Mouse (Mus musculus): ENCODE data around the gene Gm38100. TPM values are rescaled to one million over a fixed set of nuclear protein-coding genes. Genes with fewer than 3 reads are reported as not detected.

Gene Gm38100
- total RNA-seq, 2 experiments from 2014 or later, result not detected

- Histone ChIP-seq H3K4me3 (no peak overlapping the region), H3K27ac (no peak overlapping the region)
- DNase-seq, result peak; percentile 75
- TF ChIP-seq CTCF (IDR thresholded peaks at IDR 0.05), result peak; percentile 93
- intact Hi-C loops (cut with DNase I), result loop anchor here (2.0 to 5.0 kb wide), 2 partner anchors 299 to 882 kb away; partner anchors contain the start of gene Fh1
Observed at GRCm38 (mm10) chr1:175923848-175924787, 4.0 kb downstream of the Gm38100 start.

GRCm38 (mm10) chr1:175931391-175931790 is 11.3 kb downstream of the Gm38100 start:
- peak; percentile 44 for DNase-seq
- no peak for TF ChIP-seq CTCF (IDR thresholded peaks at IDR 0.05)
- no peak overlapping the region for H3K27ac ChIP-seq
- H3K4me3 ChIP-seq, result no peak overlapping the region
- intact Hi-C loops (cut with DNase I), result no loop called here

- H3K27ac ChIP-seq, result no peak overlapping the region
- no peak overlapping the region for H3K4me3 ChIP-seq
- DNase-seq, result peak; percentile 33
- intact Hi-C loops (cut with DNase I), result loop anchor here (2.0 to 5.0 kb wide), 3 partner anchors 286 to 926 kb away; no protein-coding TSS in a partner anchor
- peak; percentile 84 for TF ChIP-seq CTCF (IDR thresholded peaks at IDR 0.05)
Observed at GRCm38 (mm10) chr1:175936282-175936737, 16.2 kb downstream of the Gm38100 start.

- H3K27ac ChIP-seq, result no peak overlapping the region
- intact Hi-C loops (cut with DNase I), result loop anchor here (5.0 kb wide), 2 partner anchors 284 to 924 kb away; no protein-coding TSS in a partner anchor
- TF ChIP-seq CTCF (IDR thresholded peaks at IDR 0.05), result no peak
- DNase-seq, result no peak
- H3K4me3 ChIP-seq, result no peak overlapping the region
Observed at GRCm38 (mm10) chr1:175938731-175939130, 18.6 kb downstream of the Gm38100 start.

GRCm38 (mm10) chr1:175943168-175943567 is 23.0 kb downstream of the Gm38100 start:
- Histone ChIP-seq H3K27ac (no peak overlapping the region), H3K4me3 (no peak overlapping the region)
- no peak for DNase-seq
- intact Hi-C loops (cut with DNase I), result no loop called here
- TF ChIP-seq CTCF (IDR thresholded peaks at IDR 0.05), result no peak

GRCm38 (mm10) chr1:175946718-175947315 is 26.7 kb downstream of the Gm38100 start:
- no peak overlapping the region for H3K4me3 ChIP-seq
- TF ChIP-seq CTCF (IDR thresholded peaks at IDR 0.05), result no peak
- no peak overlapping the region for H3K27ac ChIP-seq
- intact Hi-C loops (cut with DNase I), result no loop called here
- DNase-seq, result no peak

- no peak for DNase-seq
- no peak for TF ChIP-seq CTCF (IDR thresholded peaks at IDR 0.05)
- intact Hi-C loops (cut with DNase I), result no loop called here
- Histone ChIP-seq H3K27ac (no peak overlapping the region), H3K4me3 (no peak overlapping the region)
Observed at GRCm38 (mm10) chr1:175950421-175950820, 30.3 kb downstream of the Gm38100 start.

- DNase-seq, result no peak
- TF ChIP-seq CTCF (IDR thresholded peaks at IDR 0.05), result no peak
- no peak overlapping the region for H3K4me3 ChIP-seq
- intact Hi-C loops (cut with DNase I), result no loop called here
- no peak overlapping the region for H3K27ac ChIP-seq
Observed at GRCm38 (mm10) chr1:175950851-175951250, 30.7 kb downstream of the Gm38100 start.

GRCm38 (mm10) chr1:175961786-175962185 is 41.7 kb downstream of the Gm38100 start:
- no peak for DNase-seq
- no peak overlapping the region for H3K4me3 ChIP-seq
- no peak overlapping the region for H3K27ac ChIP-seq
- TF ChIP-seq CTCF (IDR thresholded peaks at IDR 0.05), result no peak
- intact Hi-C loops (cut with DNase I), result no loop called here

- no peak overlapping the region for H3K27ac ChIP-seq
- DNase-seq, result no peak
- intact Hi-C loops (cut with DNase I), result no loop called here
- H3K4me3 ChIP-seq, result no peak overlapping the region
- TF ChIP-seq CTCF (IDR thresholded peaks at IDR 0.05), result no peak
Observed at GRCm38 (mm10) chr1:175967004-175967745, 47.0 kb downstream of the Gm38100 start.

GRCm38 (mm10) chr1:175970710-175971109 is 50.6 kb downstream of the Gm38100 start:
- TF ChIP-seq CTCF (IDR thresholded peaks at IDR 0.05), result no peak
- intact Hi-C loops (cut with DNase I), result no loop called here
- Histone ChIP-seq H3K27ac (no peak overlapping the region), H3K4me3 (no peak overlapping the region)
- DNase-seq, result no peak

Other genes with a start within 250 kb of the Gm38100 start
- 1 to 10 TPM; 2.5 to 3.8 TPM for gene Opn3, start 227.6 kb upstream of the Gm38100 start, total RNA-seq (2021)
- 1 to 10 TPM; 3.0 to 3.4 TPM for gene Chml, start 227.4 kb upstream of the Gm38100 start, total RNA-seq (2021)
- not detected for gene Wdr64, start 221.7 kb upstream of the Gm38100 start, total RNA-seq (2021)
- not detected for gene Exo1, start 39.7 kb upstream of the Gm38100 start, total RNA-seq (2021)
- not detected for gene Rbm8a2, start 58.8 kb downstream of the Gm38100 start, total RNA-seq (2021)

All from gastrocnemius, adult 2 months (tissue).